Mouse (Mus musculus): ENCODE measurements at regions not wholly inside any gene's neighbourhood (a gene's known extent, or its start where the extent isn't known, plus 50 kb on each side); places are given as distances from the start of the nearest gene placed in this dataset.

DNA sequence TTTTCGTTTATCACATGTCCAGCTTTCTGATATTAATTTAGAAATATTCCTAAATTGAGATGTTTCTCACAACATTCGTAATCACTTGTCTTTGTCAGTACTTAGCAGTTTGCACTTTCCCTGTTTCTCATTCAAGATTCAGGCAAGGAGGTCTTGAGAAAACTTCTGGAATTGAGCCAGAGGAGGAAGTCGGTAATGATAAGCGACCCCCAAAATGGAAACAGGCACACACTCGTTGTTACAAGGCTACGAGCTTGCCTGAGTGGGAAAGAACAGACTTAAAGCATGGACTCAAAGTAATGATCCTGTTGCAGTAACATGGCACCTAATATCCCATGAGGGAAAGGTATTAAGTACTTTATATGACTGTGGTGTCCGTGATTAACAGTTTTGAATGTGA is 76.1 kb upstream of the Zwint start:
- TF ChIP-seq EP300 (IDR thresholded peaks at IDR 0.05; ENCODE audit: low read depth) (no peak), CTCF (IDR thresholded peaks at IDR 0.05; ENCODE audit: low read depth) (no peak)

All from liver, postnatal 0 days (tissue).